Mouse (Mus musculus): ENCODE measurements around the gene Gm11569. TPM values are rescaled to one million over a fixed set of nuclear protein-coding genes. Genes with fewer than 3 reads are reported as not detected.

Gene Gm11569
- polyA plus RNA-seq, 1 experiment from 2014 or later, result not detected

- no peak overlapping the region for H3K27ac ChIP-seq
- no peak overlapping the region for H3K4me3 ChIP-seq (replicated peaks)
- WGBS, result 97% methylated on average over 1 of the region's 1 CpGs
- H3K36me3 ChIP-seq, result no peaks in the 10 kb centered on the region
- H3K4me2 ChIP-seq (replicated peaks), result no peak overlapping the region
- no peak overlapping the region for H3K9ac ChIP-seq (replicated peaks)
- no peaks in the 10 kb centered on the region for H3K9me3 ChIP-seq
- H3K27me3 ChIP-seq, result no peaks in the 10 kb centered on the region
- no peak for ATAC-seq
- H3K4me1 ChIP-seq (replicated peaks), result no peaks in the 10 kb centered on the region
Observed at GRCm38 (mm10) chr11:99758877-99759276, 39.9 kb downstream of the Gm11569 start.

Other genes starting within 250 kb of the Gm11569 start
- gene Krtap3-3, start 248.1 kb downstream of the Gm11569 start, polyA plus RNA-seq (2015; fragmentation: Nextera tagmentation; extraction: Ambion mirVana), result not detected in 2 replicates
- not detected in 2 replicates for gene Krtap3-2, start 242.1 kb downstream of the Gm11569 start, polyA plus RNA-seq (2015; fragmentation: Nextera tagmentation; extraction: Ambion mirVana)
- not detected in 2 replicates for gene Gm11939, start 239.5 kb downstream of the Gm11569 start, polyA plus RNA-seq (2015; fragmentation: Nextera tagmentation; extraction: Ambion mirVana)
- not detected in 2 replicates for gene Krtap3-1, start 232.3 kb downstream of the Gm11569 start, polyA plus RNA-seq (2015; fragmentation: Nextera tagmentation; extraction: Ambion mirVana)
- gene Krtap1-5, start 217.9 kb downstream of the Gm11569 start, polyA plus RNA-seq (2015; fragmentation: Nextera tagmentation; extraction: Ambion mirVana), result not detected in 2 replicates
- gene Krtap1-4, start 215.3 kb downstream of the Gm11569 start, polyA plus RNA-seq (2015; fragmentation: Nextera tagmentation; extraction: Ambion mirVana), result not detected in 2 replicates
- gene Krtap1-3, start 207.6 kb downstream of the Gm11569 start, polyA plus RNA-seq (2015; fragmentation: Nextera tagmentation; extraction: Ambion mirVana), result not detected in 2 replicates
- not detected in 2 replicates for gene Krtap9-3, start 200.8 kb downstream of the Gm11569 start, polyA plus RNA-seq (2015; fragmentation: Nextera tagmentation; extraction: Ambion mirVana)
- gene Gm11938, start 195.6 kb downstream of the Gm11569 start, polyA plus RNA-seq (2015; fragmentation: Nextera tagmentation; extraction: Ambion mirVana), result not detected in 2 replicates
- not detected in 2 replicates for gene Gm11937, start 188.7 kb downstream of the Gm11569 start, polyA plus RNA-seq (2015; fragmentation: Nextera tagmentation; extraction: Ambion mirVana)
- gene Krtap2-4, start 184.1 kb downstream of the Gm11569 start, polyA plus RNA-seq (2015; fragmentation: Nextera tagmentation; extraction: Ambion mirVana), result not detected in 2 replicates
- gene Gm11562, start 178.5 kb downstream of the Gm11569 start, polyA plus RNA-seq (2015; fragmentation: Nextera tagmentation; extraction: Ambion mirVana), result not detected in 2 replicates
- not detected in 2 replicates for gene Krtap4-1, start 170.7 kb downstream of the Gm11569 start, polyA plus RNA-seq (2015; fragmentation: Nextera tagmentation; extraction: Ambion mirVana)
- gene Krtap4-2, start 163.8 kb downstream of the Gm11569 start, polyA plus RNA-seq (2015; fragmentation: Nextera tagmentation; extraction: Ambion mirVana), result not detected in 2 replicates
- not detected in 2 replicates for gene Krtap4-7, start 154.8 kb downstream of the Gm11569 start, polyA plus RNA-seq (2015; fragmentation: Nextera tagmentation; extraction: Ambion mirVana)
- gene Gm11555, start 148.7 kb downstream of the Gm11569 start, polyA plus RNA-seq (2015; fragmentation: Nextera tagmentation; extraction: Ambion mirVana), result not detected in 2 replicates
- not detected in 2 replicates for gene Gm11563, start 140.0 kb downstream of the Gm11569 start, polyA plus RNA-seq (2015; fragmentation: Nextera tagmentation; extraction: Ambion mirVana)
- gene Krtap4-6, start 133.0 kb downstream of the Gm11569 start, polyA plus RNA-seq (2015; fragmentation: Nextera tagmentation; extraction: Ambion mirVana), result not detected in 2 replicates
- not detected in 2 replicates for gene Gm14190, start 108.2 kb downstream of the Gm11569 start, polyA plus RNA-seq (2015; fragmentation: Nextera tagmentation; extraction: Ambion mirVana)
- gene Gm14180, start 64.6 kb downstream of the Gm11569 start, polyA plus RNA-seq (2015; fragmentation: Nextera tagmentation; extraction: Ambion mirVana), result not detected in 2 replicates
- gene Gm11595, start 26.0 kb downstream of the Gm11569 start, polyA plus RNA-seq (2015; fragmentation: Nextera tagmentation; extraction: Ambion mirVana), result not detected in 2 replicates
- not detected in 2 replicates for gene Krtap4-8, start 18.2 kb downstream of the Gm11569 start, polyA plus RNA-seq (2015; fragmentation: Nextera tagmentation; extraction: Ambion mirVana)
- gene Krtap4-9, start 13.7 kb downstream of the Gm11569 start, polyA plus RNA-seq (2015; fragmentation: Nextera tagmentation; extraction: Ambion mirVana), result not detected in 2 replicates
- not detected in 2 replicates for gene Gm11596, start 5.5 kb downstream of the Gm11569 start, polyA plus RNA-seq (2015; fragmentation: Nextera tagmentation; extraction: Ambion mirVana)
- gene Gm11554, start 5.5 kb upstream of the Gm11569 start, polyA plus RNA-seq (2015; fragmentation: Nextera tagmentation; extraction: Ambion mirVana), result not detected in 2 replicates
- gene Krtap4-13, start 11.0 kb upstream of the Gm11569 start, polyA plus RNA-seq (2015; fragmentation: Nextera tagmentation; extraction: Ambion mirVana), result not detected in 2 replicates
- gene Gm11564, start 16.7 kb upstream of the Gm11569 start, polyA plus RNA-seq (2015; fragmentation: Nextera tagmentation; extraction: Ambion mirVana), result not detected in 2 replicates
- not detected in 2 replicates for gene 2300003K06Rik, start 39.1 kb upstream of the Gm11569 start, polyA plus RNA-seq (2015; fragmentation: Nextera tagmentation; extraction: Ambion mirVana)
- gene Krtap4-16, start 52.7 kb upstream of the Gm11569 start, polyA plus RNA-seq (2015; fragmentation: Nextera tagmentation; extraction: Ambion mirVana), result not detected in 2 replicates
- not detected in 2 replicates for gene Gm11568, start 59.0 kb upstream of the Gm11569 start, polyA plus RNA-seq (2015; fragmentation: Nextera tagmentation; extraction: Ambion mirVana)
- not detected in 2 replicates for gene Gm11559, start 65.5 kb upstream of the Gm11569 start, polyA plus RNA-seq (2015; fragmentation: Nextera tagmentation; extraction: Ambion mirVana)
- gene Krtap9-1, start 74.5 kb upstream of the Gm11569 start, polyA plus RNA-seq (2015; fragmentation: Nextera tagmentation; extraction: Ambion mirVana), result not detected in 2 replicates
- gene Gm11567, start 80.3 kb upstream of the Gm11569 start, polyA plus RNA-seq (2015; fragmentation: Nextera tagmentation; extraction: Ambion mirVana), result not detected in 2 replicates
- gene Krtap31-1, start 109.0 kb upstream of the Gm11569 start, polyA plus RNA-seq (2015; fragmentation: Nextera tagmentation; extraction: Ambion mirVana), result not detected in 2 replicates
- gene Gm11565, start 115.8 kb upstream of the Gm11569 start, polyA plus RNA-seq (2015; fragmentation: Nextera tagmentation; extraction: Ambion mirVana), result not detected in 2 replicates
- not detected in 2 replicates for gene Krtap31-2, start 137.4 kb upstream of the Gm11569 start, polyA plus RNA-seq (2015; fragmentation: Nextera tagmentation; extraction: Ambion mirVana)
- gene Krtap9-5, start 149.5 kb upstream of the Gm11569 start, polyA plus RNA-seq (2015; fragmentation: Nextera tagmentation; extraction: Ambion mirVana), result not detected in 2 replicates
- gene Krtap29-1, start 180.1 kb upstream of the Gm11569 start, polyA plus RNA-seq (2015; fragmentation: Nextera tagmentation; extraction: Ambion mirVana), result not detected in 2 replicates
- gene Krtap16-1, start 187.7 kb upstream of the Gm11569 start, polyA plus RNA-seq (2015; fragmentation: Nextera tagmentation; extraction: Ambion mirVana), result not detected in 2 replicates
- gene Krtap17-1, start 195.1 kb upstream of the Gm11569 start, polyA plus RNA-seq (2015; fragmentation: Nextera tagmentation; extraction: Ambion mirVana), result 0.28 and 0.37 TPM in 2 replicates
- gene Krt33a, start 217.3 kb upstream of the Gm11569 start, polyA plus RNA-seq (2015; fragmentation: Nextera tagmentation; extraction: Ambion mirVana), result not detected in 2 replicates
- gene Krt33b, start 230.9 kb upstream of the Gm11569 start, polyA plus RNA-seq (2015; fragmentation: Nextera tagmentation; extraction: Ambion mirVana), result not detected in 2 replicates
- gene Krt34, start 242.6 kb upstream of the Gm11569 start, polyA plus RNA-seq (2015; fragmentation: Nextera tagmentation; extraction: Ambion mirVana), result not detected in 2 replicates